ENCODE assay signal across 18 mouse cellular contexts in genomic region chr6:48646309-48646690, GRCm38 (mm10). TPM values are rescaled to one million over a fixed set of nuclear protein-coding genes. Genes with fewer than 3 reads are reported as not detected.
DNase-seq lines count a peak whose midpoint lies in the region; ATAC-seq and TF ChIP-seq lines count a peak whose summit lies in the region.
"Had no signal": no experiment of that assay in that cellular context is flagged by ENCODE, and none has a peak within 500 bp of the region (broad histone marks: within the 10 kb centered on the region; RNA-seq: fewer than 3 reads in every experiment).

No protein-coding gene starts in this region.

- DNase-seq in heart, adult 11 months: peak; percentile 72
- no peak for DNase-seq in heart, postnatal 36 days
- peak; percentile 6 for DNase-seq in thymus, postnatal 4 days
- no peak for DNase-seq in thymus, postnatal 10 days (ENCODE audit: low spot score in 2 of 2)
- DNase-seq in MEL (ENCODE audit: low read depth, low spot score): peak; percentile 3
- DNase-seq in spleen, adult 18-20 months: no peak
- DNase-seq in lung, postnatal 0 days (ENCODE audit: low spot score): no peak
- DNase-seq: cerebellum, adult 11-12 months had no signal

- WGBS in lung, postnatal 0 days: 77% methylated on average over 4 of the region's 4 CpGs

- no peak for TF ChIP-seq RAD21 in MEL (IDR thresholded peaks at IDR 0.05; ENCODE audit: low read depth, low read length)

- no peaks in the 10 kb centered on the region for H3K79me2 ChIP-seq in MEL (ENCODE audit: control insufficient read depth, insufficient read depth, low read length, poor library complexity)

- H3K27ac ChIP-seq in MEL (ENCODE audit: control insufficient read depth, low read depth, low read length): no peak overlapping the region
- H3K27ac ChIP-seq in lung, postnatal 0 days (ENCODE audit: low read length): no peak overlapping the region
- H3K27ac ChIP-seq: embryonic facial prominence, embryonic 10.5 days; embryonic facial prominence, embryonic 13.5 days; forebrain, embryonic 12.5 days; forebrain, embryonic 15.5 days; heart, embryonic 15.5 days; hindbrain, embryonic 14.5 days; hindbrain, postnatal 0 days; intestine, embryonic 15.5 days had no signal

- no peaks in the 10 kb centered on the region for H3K9me3 ChIP-seq in MEL (replicated peaks; ENCODE audit: insufficient read depth, low read length)
- H3K9me3 ChIP-seq in lung, postnatal 0 days (ENCODE audit: low read length): no peaks in the 10 kb centered on the region
- H3K9me3 ChIP-seq: embryonic facial prominence, embryonic 10.5 days; embryonic facial prominence, embryonic 13.5 days; forebrain, embryonic 12.5 days; forebrain, embryonic 15.5 days; G1E; heart, embryonic 15.5 days; intestine, embryonic 15.5 days had no signal

- intact Hi-C loops in heart, postnatal 36 days (cut with DNase I): loop anchor here (2.0 to 10.0 kb wide), 3 partner anchors 101 to 309 kb away; partner anchors contain the start of gene Gimap5

- no peak for TF ChIP-seq CTCF in MEL (IDR thresholded peaks at IDR 0.05 in 2 of 3, conservative IDR thresholded peaks at IDR 0.05 in 1 of 3; ENCODE audit: control insufficient read depth in 1 of 3, insufficient read depth in 1 of 3, low read depth in 2 of 3, low read length in 3 of 3, poor library complexity in 1 of 3, severe bottlenecking in 1 of 3)
- TF ChIP-seq CTCF in lung, postnatal 0 days (IDR thresholded peaks at IDR 0.05): no peak

- H3K36me3 ChIP-seq in MEL (ENCODE audit: control insufficient read depth in 1 of 2, insufficient read depth in 2 of 2, low read length in 2 of 2): no peaks in the 10 kb centered on the region
- H3K36me3 ChIP-seq in lung, postnatal 0 days (ENCODE audit: insufficient read depth, low read length): no peaks in the 10 kb centered on the region
- H3K36me3 ChIP-seq: embryonic facial prominence, embryonic 10.5 days; embryonic facial prominence, embryonic 13.5 days; forebrain, embryonic 12.5 days; forebrain, embryonic 15.5 days; G1E; heart, embryonic 15.5 days; intestine, embryonic 15.5 days had no signal

- H3K4me1 ChIP-seq in MEL (ENCODE audit: control insufficient read depth in 1 of 2, insufficient read depth in 2 of 2, low read length in 2 of 2): no peaks in the 10 kb centered on the region
- H3K4me1 ChIP-seq in lung, postnatal 0 days (ENCODE audit: insufficient read depth, low read depth, low read length): no peaks in the 10 kb centered on the region
- H3K4me1 ChIP-seq: embryonic facial prominence, embryonic 10.5 days; embryonic facial prominence, embryonic 13.5 days; forebrain, embryonic 12.5 days; forebrain, embryonic 15.5 days; intestine, embryonic 15.5 days had no signal

- no peak overlapping the region for H3K4me2 ChIP-seq in lung, postnatal 0 days (replicated peaks; ENCODE audit: low read depth, low read length)
- H3K4me2 ChIP-seq: embryonic facial prominence, embryonic 13.5 days; forebrain, embryonic 12.5 days; forebrain, embryonic 15.5 days; hindbrain, embryonic 14.5 days; intestine, embryonic 15.5 days had no signal

- TF ChIP-seq EP300 in MEL (IDR thresholded peaks at IDR 0.05; ENCODE audit: low read depth in 1 of 2, low read length in 2 of 2): no peak
- no peak for TF ChIP-seq EP300 in lung, postnatal 0 days (IDR thresholded peaks at IDR 0.05)

- H3K9ac ChIP-seq in MEL (ENCODE audit: control insufficient read depth, low read depth, low read length, poor library complexity, severe bottlenecking): no peak overlapping the region
- no peak overlapping the region for H3K9ac ChIP-seq in lung, postnatal 0 days (replicated peaks; ENCODE audit: low read depth)
- H3K9ac ChIP-seq: embryonic facial prominence, embryonic 13.5 days; forebrain, embryonic 12.5 days; forebrain, embryonic 15.5 days; heart, embryonic 15.5 days; hindbrain, embryonic 14.5 days; intestine, embryonic 15.5 days had no signal

- H3K27me3 ChIP-seq in MEL (ENCODE audit: control insufficient read depth in 1 of 2, insufficient read depth in 2 of 2, low read length in 2 of 2): no peaks in the 10 kb centered on the region
- no peaks in the 10 kb centered on the region for H3K27me3 ChIP-seq in lung, postnatal 0 days (replicated peaks; ENCODE audit: insufficient read depth, low read length)
- H3K27me3 ChIP-seq: embryonic facial prominence, embryonic 13.5 days; forebrain, embryonic 15.5 days; heart, embryonic 15.5 days; intestine, embryonic 15.5 days had no signal

- no peak for TF ChIP-seq POLR2A in MEL (IDR thresholded peaks at IDR 0.05; ENCODE audit: control insufficient read depth in 1 of 2, insufficient read depth in 1 of 2, low read depth in 1 of 2, low read length in 2 of 2, poor library complexity in 1 of 2)

- no peak overlapping the region for H3K4me3 ChIP-seq in MEL (ENCODE audit: control insufficient read depth in 1 of 2, insufficient read depth in 1 of 2, low read depth in 2 of 2, low read length in 2 of 2)
- H3K4me3 ChIP-seq in lung, postnatal 0 days (ENCODE audit: low read depth, low read length): no peak overlapping the region
- H3K4me3 ChIP-seq: embryonic facial prominence, embryonic 10.5 days; embryonic facial prominence, embryonic 13.5 days; erythroblast, embryonic 14.5 days; forebrain, embryonic 12.5 days; forebrain, embryonic 15.5 days; heart, embryonic 15.5 days; intestine, embryonic 15.5 days had no signal

- ATAC-seq in lung, postnatal 0 days: no peak

TF ChIP-seq in MEL, 35 proteins besides CTCF, POLR2A, EP300 and RAD21:
- TF ChIP-seq MYC (IDR thresholded peaks at IDR 0.05; ENCODE audit: low read depth, low read length): no peak
- no peak for TF ChIP-seq RCOR1 (IDR thresholded peaks at IDR 0.05; ENCODE audit: low read depth, low read length)
- no peak for TF ChIP-seq USF1 (IDR thresholded peaks at IDR 0.05; ENCODE audit: low read depth, low read length)
- TF ChIP-seq TCF12 (IDR thresholded peaks at IDR 0.05; ENCODE audit: low read depth, low read length): no peak
- TF ChIP-seq SMC3 (IDR thresholded peaks at IDR 0.05; ENCODE audit: low read depth, low read length): no peak
- no peak for TF ChIP-seq ZNF384 (IDR thresholded peaks at IDR 0.05; ENCODE audit: low read depth, low read length)
- no peak for TF ChIP-seq MXI1 (IDR thresholded peaks at IDR 0.05; ENCODE audit: low read depth, low read length)
- TF ChIP-seq CHD1 (IDR thresholded peaks at IDR 0.05; ENCODE audit: low read depth, low read length): no peak
- no peak for TF ChIP-seq MEF2A (IDR thresholded peaks at IDR 0.05; ENCODE audit: extremely low read depth, insufficient replicate concordance, low read depth, low read length, poor library complexity, severe bottlenecking)
- no peak for TF ChIP-seq ZMIZ1 (IDR thresholded peaks at IDR 0.05; ENCODE audit: low read depth, low read length)

RNA-seq across cellular contexts. Expression of gene Gimap8, which starts 0.7 kb away (rescaled TPM):
- 1 to 10 TPM; 6.7 to 6.8 TPM for total RNA-seq in heart, postnatal 36 days (2021)
- not detected in 2 replicates for total RNA-seq in MEL (2012; rRNA removed)
- polyA plus RNA-seq in MEL (2012; ENCODE audit: insufficient read depth in 1 of 2, insufficient read length in 2 of 2, low read depth in 1 of 2, low replicate concordance in 2 of 2, missing spikeins in 1 of 2): not detected
- polyA plus RNA-seq in lung, postnatal 0 days (2015; fragmentation: Nextera tagmentation; extraction: Ambion mirVana): 8.6 and 10.8 TPM in 2 replicates
- polyA plus RNA-seq: erythroblast, embryonic 14.5 days; G1E had no signal

RNA-seq across cellular contexts. Expression of gene AI854703, which starts 19.7 kb away (rescaled TPM):
- total RNA-seq in heart, postnatal 36 days (2021): under 1 TPM; 0.33 to 0.38 TPM
- not detected in 2 replicates for total RNA-seq in MEL (2012; rRNA removed)
- polyA plus RNA-seq in MEL (2012; ENCODE audit: insufficient read depth in 1 of 2, insufficient read length in 2 of 2, low read depth in 1 of 2, low replicate concordance in 2 of 2, missing spikeins in 1 of 2): not detected
- 0.30 and 0.49 TPM in 2 replicates for polyA plus RNA-seq in lung, postnatal 0 days (2015; fragmentation: Nextera tagmentation; extraction: Ambion mirVana)
- polyA plus RNA-seq: erythroblast, embryonic 14.5 days; G1E had no signal

RNA-seq across cellular contexts. Expression of gene Gimap9, which starts 29.6 kb away (rescaled TPM):
- 1 to 10 TPM; 4.8 to 5.2 TPM for total RNA-seq in heart, postnatal 36 days (2021)
- total RNA-seq in MEL (2012; rRNA removed): 3.8 and 4.8 TPM in 2 replicates
- 1 to 10 TPM in 1 of 2 experiments, not detected in 1; 6.2 TPM for polyA plus RNA-seq in MEL (2012; ENCODE audit: insufficient read depth in 1 of 2, insufficient read length in 2 of 2, low read depth in 1 of 2, low replicate concordance in 2 of 2, missing spikeins in 1 of 2)
- polyA plus RNA-seq in lung, postnatal 0 days (2015; fragmentation: Nextera tagmentation; extraction: Ambion mirVana): 14.2 and 15.1 TPM in 2 replicates
- polyA plus RNA-seq: erythroblast, embryonic 14.5 days had no signal

RNA-seq across cellular contexts. Expression of gene Gimap4, which starts 38.0 kb away (rescaled TPM):
- 10 to 100 TPM; 23.6 to 30.4 TPM for total RNA-seq in heart, postnatal 36 days (2021)
- total RNA-seq in MEL (2012; rRNA removed): 0.12 TPM in 1 of 2 replicates, not detected in the other
- polyA plus RNA-seq in MEL (2012; ENCODE audit: insufficient read depth in 1 of 2, insufficient read length in 2 of 2, low read depth in 1 of 2, low replicate concordance in 2 of 2, missing spikeins in 1 of 2): under 1 TPM in 1 of 2 experiments, not detected in 1; 0.25 TPM
- 129 and 151 TPM in 2 replicates for polyA plus RNA-seq in lung, postnatal 0 days (2015; fragmentation: Nextera tagmentation; extraction: Ambion mirVana)
- total RNA-seq: G1E had no signal
- polyA plus RNA-seq: erythroblast, embryonic 14.5 days; G1E had no signal

RNA-seq across cellular contexts. Expression of gene Zfp775, which starts 44.4 kb away (rescaled TPM):
- 10 to 100 TPM; 10.4 to 10.7 TPM for total RNA-seq in heart, postnatal 36 days (2021)
- total RNA-seq in MEL (2012; rRNA removed): not detected in 2 replicates
- not detected for polyA plus RNA-seq in MEL (2012; ENCODE audit: insufficient read depth in 1 of 2, insufficient read length in 2 of 2, low read depth in 1 of 2, low replicate concordance in 2 of 2, missing spikeins in 1 of 2)
- polyA plus RNA-seq in lung, postnatal 0 days (2015; fragmentation: Nextera tagmentation; extraction: Ambion mirVana): 5.3 and 6.2 TPM in 2 replicates
- polyA plus RNA-seq: G1E had no signal

Comparison
In these comparisons a context has a peak if more than half of its experiments do, and no peak if none do; other contexts are left out.
1. DNase-seq: peak in heart, adult 11 months (single experiment), thymus, postnatal 4 days (single experiment) and MEL (single experiment); none in heart, postnatal 36 days (0 of 2), thymus, postnatal 10 days (0 of 2), spleen, adult 18-20 months (0 of 2) and lung, postnatal 0 days (single experiment).